Mouse (Mus musculus): ENCODE results near the gene Fmnl3. TPM values are rescaled to one million over a fixed set of nuclear protein-coding genes. Genes with fewer than 3 reads are reported as not detected.

Fmnl3 gene
- polyA plus RNA-seq, 1 experiment from 2014 or later = 14.3 TPM

DNA sequence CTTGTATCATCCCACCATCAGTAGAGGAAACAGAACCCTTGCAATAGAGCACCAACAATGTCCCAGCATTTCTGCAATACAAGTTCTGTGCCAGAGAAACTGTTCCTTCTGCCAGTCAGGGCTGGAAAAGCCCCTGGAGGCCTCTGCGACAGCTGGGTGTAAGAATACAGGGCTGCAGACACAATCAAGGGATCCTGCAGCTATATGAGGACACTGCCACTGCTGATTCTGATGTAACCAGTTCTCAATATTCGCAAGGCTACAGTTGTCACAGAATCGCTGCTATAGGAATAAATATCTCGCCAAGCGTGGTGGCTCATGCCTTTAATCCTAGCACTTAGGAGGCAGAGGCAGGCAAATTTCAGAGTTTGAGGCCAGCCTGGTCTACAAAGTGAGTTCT is 6.0 kb upstream of the Fmnl3 start:
- no peak overlapping the region for H3K27ac ChIP-seq (ENCODE audit: low read depth, low read length)
- no peaks in the 10 kb centered on the region; the same call in 1 of the 2 replicates for H3K9me3 ChIP-seq (ENCODE audit: control insufficient read depth, low read length)
- no peak overlapping the region for H3K9ac ChIP-seq (ENCODE audit: low read length)
- H3K4me2 ChIP-seq (ENCODE audit: low read depth, low read length, severe bottlenecking) = no peak overlapping the region
- H3K27me3 ChIP-seq (ENCODE audit: control insufficient read depth, insufficient read depth, low read length) = no peaks in the 10 kb centered on the region
- no peaks in the 10 kb centered on the region for H3K4me1 ChIP-seq (replicated peaks; ENCODE audit: control insufficient read depth, insufficient read depth, low read length)
- no peaks in the 10 kb centered on the region for H3K36me3 ChIP-seq (ENCODE audit: control insufficient read depth, insufficient read depth, low read length)
- ATAC-seq (replicated peaks; ENCODE audit: low FRiP score) = no peak
- DNase-seq (ENCODE audit: low spot score) = no peak
- 92% methylated on average over 5 of the region's 5 CpGs for WGBS
- no peak overlapping the region for H3K4me3 ChIP-seq (ENCODE audit: low read depth, low read length)

DNA sequence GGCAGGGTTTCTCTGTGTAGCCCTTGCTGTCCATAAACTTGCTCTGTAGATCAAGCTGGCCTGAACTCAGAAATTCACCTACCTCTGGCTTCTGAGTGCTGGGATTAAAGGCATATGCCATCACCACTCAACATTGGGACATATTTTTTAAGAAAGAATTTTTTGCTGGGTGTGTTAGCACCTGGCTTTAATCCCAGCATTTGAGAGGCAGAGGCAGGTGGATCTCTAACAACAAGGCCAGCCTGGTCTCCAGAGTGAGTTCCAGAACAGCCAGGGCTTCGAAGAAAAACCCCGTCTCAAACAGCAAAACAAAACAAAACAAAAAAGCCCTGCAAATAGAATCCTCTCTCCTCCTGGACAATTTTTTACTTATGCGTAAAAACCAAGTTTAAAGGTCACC is 5.3 kb upstream of the Fmnl3 start:
- H3K4me2 ChIP-seq (ENCODE audit: low read depth, low read length, severe bottlenecking) = no peak overlapping the region
- no peaks in the 10 kb centered on the region for H3K27me3 ChIP-seq (ENCODE audit: control insufficient read depth, insufficient read depth, low read length)
- ATAC-seq (replicated peaks; ENCODE audit: low FRiP score) = no peak
- no peak overlapping the region for H3K9ac ChIP-seq (ENCODE audit: low read length)
- H3K36me3 ChIP-seq (ENCODE audit: control insufficient read depth, insufficient read depth, low read length) = no peaks in the 10 kb centered on the region
- no peak for DNase-seq (ENCODE audit: low spot score)
- H3K4me3 ChIP-seq (ENCODE audit: low read depth, low read length) = no peak overlapping the region
- H3K9me3 ChIP-seq (ENCODE audit: control insufficient read depth, low read length) = no peaks in the 10 kb centered on the region; the same call in 1 of the 2 replicates
- no peak overlapping the region for H3K27ac ChIP-seq (ENCODE audit: low read depth, low read length)
- no peaks in the 10 kb centered on the region for H3K4me1 ChIP-seq (replicated peaks; ENCODE audit: control insufficient read depth, insufficient read depth, low read length)
- 93% methylated on average over 3 of the region's 3 CpGs for WGBS

DNA sequence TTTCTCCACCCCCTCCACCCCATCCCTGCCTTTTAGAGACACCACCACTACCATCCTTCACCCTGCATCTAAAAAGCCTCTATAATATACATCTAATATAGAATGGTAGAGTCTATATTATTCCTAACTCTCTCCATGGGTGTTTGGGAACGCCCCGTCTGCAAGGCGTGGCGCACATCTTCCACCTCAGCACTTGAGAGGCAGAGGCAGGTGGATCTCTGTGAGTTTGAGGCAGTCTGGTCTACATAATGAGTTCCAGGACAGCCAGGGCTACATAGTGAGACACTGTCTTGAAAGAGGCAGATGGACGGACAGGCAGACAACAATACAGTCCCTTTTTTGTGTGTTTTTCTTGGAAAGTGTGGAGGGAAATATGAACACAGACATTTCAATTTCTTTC is 4.8 kb upstream of the Fmnl3 start:
- H3K9me3 ChIP-seq (ENCODE audit: control insufficient read depth, low read length) = no peaks in the 10 kb centered on the region; the same call in 1 of the 2 replicates
- DNase-seq (ENCODE audit: low spot score) = no peak
- ATAC-seq (replicated peaks; ENCODE audit: low FRiP score) = no peak
- H3K9ac ChIP-seq (ENCODE audit: low read length) = no peak overlapping the region
- H3K27me3 ChIP-seq (ENCODE audit: control insufficient read depth, insufficient read depth, low read length) = no peaks in the 10 kb centered on the region
- no peak overlapping the region for H3K27ac ChIP-seq (ENCODE audit: low read depth, low read length)
- no peaks in the 10 kb centered on the region for H3K36me3 ChIP-seq (ENCODE audit: control insufficient read depth, insufficient read depth, low read length)
- H3K4me2 ChIP-seq (ENCODE audit: low read depth, low read length, severe bottlenecking) = no peak overlapping the region
- WGBS = 93% methylated on average over 5 of the region's 5 CpGs
- no peaks in the 10 kb centered on the region for H3K4me1 ChIP-seq (replicated peaks; ENCODE audit: control insufficient read depth, insufficient read depth, low read length)
- no peak overlapping the region for H3K4me3 ChIP-seq (ENCODE audit: low read depth, low read length)

DNA sequence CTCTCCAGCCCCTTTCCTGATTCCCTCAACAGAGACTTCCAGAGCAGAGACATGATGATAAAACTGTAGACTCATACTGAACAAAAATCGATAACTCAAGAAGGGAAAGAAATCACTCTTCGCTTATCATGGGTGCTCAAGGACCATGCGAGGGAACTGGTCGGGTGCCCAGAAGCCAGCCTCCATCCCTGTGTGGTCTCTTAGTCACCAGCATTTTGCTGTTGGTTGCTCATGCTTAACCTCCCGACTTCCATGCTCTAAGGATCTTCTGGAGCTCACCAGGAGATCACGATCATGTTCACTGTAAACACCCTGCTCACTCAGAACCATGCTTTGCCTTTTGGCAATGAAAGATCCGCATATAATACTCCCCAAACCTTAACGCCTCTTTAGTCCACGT is 2.5 kb upstream of the Fmnl3 start:
- WGBS = 88% methylated on average over 9 of the region's 9 CpGs
- no peak overlapping the region for H3K4me2 ChIP-seq (ENCODE audit: low read depth, low read length, severe bottlenecking)

DNA sequence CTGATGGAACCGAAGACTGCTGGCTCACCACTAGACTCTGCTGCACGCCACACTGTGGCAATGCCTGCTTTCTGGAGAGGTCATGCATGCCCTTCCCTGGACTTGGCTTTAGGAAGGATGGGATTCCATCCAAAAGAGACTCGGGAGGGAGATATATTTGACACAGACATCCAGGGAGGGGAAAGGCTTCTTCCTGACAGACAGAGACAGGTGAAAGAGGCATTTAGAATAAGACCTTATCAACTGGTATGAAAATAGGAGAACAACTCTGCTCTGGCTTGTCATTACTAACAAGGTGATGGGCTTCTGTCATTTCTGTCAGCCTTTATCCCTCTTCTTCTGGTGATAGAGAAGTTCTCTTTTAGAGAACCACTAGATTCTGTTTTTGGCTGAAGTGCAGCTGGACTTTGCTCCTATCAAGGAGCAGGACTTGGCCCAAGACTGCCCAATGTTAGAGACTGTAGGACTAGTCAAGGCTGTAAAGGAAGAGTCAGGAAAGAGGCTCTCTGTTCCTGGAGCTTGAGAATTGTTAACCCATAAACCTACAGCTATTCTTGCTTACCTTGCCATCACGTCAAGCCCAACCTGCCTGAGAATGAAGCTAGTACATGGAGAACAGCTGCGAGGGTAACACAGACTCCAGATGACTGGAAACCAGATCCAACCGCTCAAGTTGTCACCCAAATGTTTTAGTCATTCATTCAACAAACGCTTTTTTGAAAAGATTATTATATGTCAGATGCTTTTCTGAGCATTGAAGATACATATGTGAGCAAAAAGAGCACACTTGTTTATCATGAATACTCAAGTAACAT is 1.5 kb upstream of the Fmnl3 start:
- ATAC-seq (replicated peaks; ENCODE audit: low FRiP score) (no peak), DNase-seq (ENCODE audit: low spot score) (no peak)
- Histone ChIP-seq H3K9ac (ENCODE audit: low read length) (no peak overlapping the region), H3K36me3 (ENCODE audit: control insufficient read depth, insufficient read depth, low read length) (no peaks in the 10 kb centered on the region), H3K4me2 (ENCODE audit: low read depth, low read length, severe bottlenecking) (no peak overlapping the region), H3K4me3 (ENCODE audit: low read depth, low read length) (no peak overlapping the region), H3K27ac (ENCODE audit: low read depth, low read length) (no peak overlapping the region), H3K27me3 (ENCODE audit: control insufficient read depth, insufficient read depth, low read length) (no peaks in the 10 kb centered on the region), H3K9me3 (ENCODE audit: control insufficient read depth, low read length) (no peaks in the 10 kb centered on the region), H3K4me1 (replicated peaks; ENCODE audit: control insufficient read depth, insufficient read depth, low read length) (no peaks in the 10 kb centered on the region; the same call in 1 of the 2 replicates)
- 88% methylated on average over 7 of the region's 7 CpGs for WGBS

More for the DNA sequence above, 2.5 kb upstream of the Fmnl3 start:
- no peak for DNase-seq (ENCODE audit: low spot score)
- Histone ChIP-seq H3K36me3 (ENCODE audit: control insufficient read depth, insufficient read depth, low read length) (no peaks in the 10 kb centered on the region), H3K27ac (ENCODE audit: low read depth, low read length) (no peak overlapping the region), H3K9ac (ENCODE audit: low read length) (no peak overlapping the region), H3K9me3 (ENCODE audit: control insufficient read depth, low read length) (no peaks in the 10 kb centered on the region), H3K4me3 (ENCODE audit: low read depth, low read length) (no peak overlapping the region), H3K4me1 (replicated peaks; ENCODE audit: control insufficient read depth, insufficient read depth, low read length) (no peaks in the 10 kb centered on the region; the same call in 1 of the 2 replicates), H3K27me3 (ENCODE audit: control insufficient read depth, insufficient read depth, low read length) (no peaks in the 10 kb centered on the region)
- no peak for ATAC-seq (replicated peaks; ENCODE audit: low FRiP score)

DNA sequence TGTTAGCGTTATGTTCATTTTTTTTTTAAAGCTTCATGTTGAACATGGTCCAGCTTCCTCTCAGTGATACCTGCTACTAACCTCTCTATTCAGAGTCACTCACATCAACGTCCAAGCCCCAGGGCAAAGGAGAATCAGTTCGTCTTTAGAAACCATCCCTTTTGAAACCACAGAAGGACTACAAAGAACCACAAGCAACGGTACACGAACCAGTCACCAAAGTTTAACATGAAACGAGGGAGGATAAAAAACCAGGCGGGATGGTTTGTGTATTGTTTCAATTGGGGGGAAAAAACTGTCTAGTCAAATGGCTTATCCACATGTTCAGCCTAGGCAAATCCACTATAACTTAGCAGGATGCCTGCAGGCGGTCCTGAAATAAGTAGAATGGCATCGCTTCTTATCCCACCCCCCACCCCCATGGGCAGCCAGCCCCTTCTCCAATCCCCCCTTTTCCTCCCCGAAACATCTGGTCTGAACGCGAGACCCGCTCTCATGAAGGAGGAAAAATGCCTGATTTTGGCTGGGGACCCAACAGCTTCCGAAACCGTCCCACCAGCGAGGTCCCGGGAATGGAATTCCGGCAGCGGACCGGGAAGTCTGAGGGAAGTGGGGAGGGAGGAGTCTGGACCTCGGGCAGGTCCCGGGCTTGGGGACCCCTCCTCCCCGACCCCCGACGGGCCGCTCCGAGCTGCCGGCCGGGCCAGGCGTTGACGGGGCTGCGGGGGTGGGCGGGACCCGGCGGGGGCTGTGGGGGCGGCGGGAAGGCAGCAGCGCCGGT is 701 bp downstream of the Fmnl3 start:
- no peaks in the 10 kb centered on the region; the same call in 1 of the 2 replicates for H3K4me1 ChIP-seq (replicated peaks; ENCODE audit: control insufficient read depth, insufficient read depth, low read length)
- ATAC-seq (replicated peaks; ENCODE audit: low FRiP score) = peak; percentile 78; the same call in 1 of the 2 replicates
- H3K9me3 ChIP-seq (ENCODE audit: control insufficient read depth, low read length) = no peaks in the 10 kb centered on the region
- H3K4me2 ChIP-seq (ENCODE audit: low read depth, low read length, severe bottlenecking) = peak overlapping the region; percentile 76
- peak overlapping the region; percentile 83 for H3K9ac ChIP-seq (ENCODE audit: low read length)
- H3K36me3 ChIP-seq (ENCODE audit: control insufficient read depth, insufficient read depth, low read length) = no peaks in the 10 kb centered on the region; the same call in 1 of the 2 replicates
- no peak for DNase-seq (ENCODE audit: low spot score)
- no peaks in the 10 kb centered on the region for H3K27me3 ChIP-seq (ENCODE audit: control insufficient read depth, insufficient read depth, low read length)
- H3K27ac ChIP-seq (ENCODE audit: low read depth, low read length) = peak overlapping the region; percentile 68
- 2% methylated on average over 31 of the region's 39 CpGs for WGBS
- H3K4me3 ChIP-seq (ENCODE audit: low read depth, low read length) = peak overlapping the region; percentile 82

DNA sequence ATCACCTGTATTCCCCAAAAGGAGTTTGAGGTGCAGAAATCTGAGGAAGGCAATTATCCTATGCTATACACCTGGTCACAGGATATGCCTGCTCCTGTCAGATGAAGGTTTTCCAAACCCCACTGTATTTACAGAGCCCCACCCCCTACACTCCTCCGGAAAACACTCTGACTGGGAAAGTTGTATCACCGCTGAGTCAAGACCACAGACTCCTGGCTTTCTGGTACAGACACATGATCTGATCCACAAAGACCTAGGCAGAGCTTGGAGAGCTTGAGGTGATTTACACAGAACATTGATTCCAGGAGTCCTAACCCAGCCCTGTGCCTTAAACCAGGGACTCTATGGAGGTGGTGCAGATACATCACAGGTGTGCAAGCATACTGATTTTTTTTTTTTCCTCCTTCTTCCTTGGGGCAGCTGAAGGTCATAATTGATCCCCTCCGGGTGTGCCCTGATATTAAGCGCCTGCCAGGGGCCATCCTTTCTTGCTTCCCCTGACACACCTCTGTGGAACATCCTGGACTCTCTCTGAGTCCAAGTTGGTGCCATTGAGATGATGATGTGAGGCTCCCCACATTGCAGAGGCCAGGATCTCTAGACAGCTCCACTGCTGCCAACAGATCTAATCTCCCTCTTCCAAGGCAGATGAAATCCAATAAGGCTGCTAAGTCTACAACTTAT is 1.6 kb downstream of the Fmnl3 start:
- no peak for DNase-seq (ENCODE audit: low spot score)
- Histone ChIP-seq H3K36me3 (ENCODE audit: control insufficient read depth, insufficient read depth, low read length) (no peaks in the 10 kb centered on the region; the same call in 1 of the 2 replicates), H3K4me2 (ENCODE audit: low read depth, low read length, severe bottlenecking) (peak overlapping the region; percentile 76; the same call in 1 of the 2 replicates), H3K9me3 (ENCODE audit: control insufficient read depth, low read length) (no peaks in the 10 kb centered on the region), H3K27me3 (ENCODE audit: control insufficient read depth, insufficient read depth, low read length) (no peaks in the 10 kb centered on the region), H3K27ac (ENCODE audit: low read depth, low read length) (no peak overlapping the region), H3K9ac (ENCODE audit: low read length) (peak overlapping the region; percentile 83; the same call in 1 of the 2 replicates), H3K4me3 (ENCODE audit: low read depth, low read length) (peak overlapping the region; percentile 82; the same call in 1 of the 2 replicates), H3K4me1 (replicated peaks; ENCODE audit: control insufficient read depth, insufficient read depth, low read length) (no peaks in the 10 kb centered on the region; the same call in 1 of the 2 replicates)
- ATAC-seq (replicated peaks; ENCODE audit: low FRiP score) = no peak
- WGBS = 83% methylated on average over 4 of the region's 4 CpGs

DNA sequence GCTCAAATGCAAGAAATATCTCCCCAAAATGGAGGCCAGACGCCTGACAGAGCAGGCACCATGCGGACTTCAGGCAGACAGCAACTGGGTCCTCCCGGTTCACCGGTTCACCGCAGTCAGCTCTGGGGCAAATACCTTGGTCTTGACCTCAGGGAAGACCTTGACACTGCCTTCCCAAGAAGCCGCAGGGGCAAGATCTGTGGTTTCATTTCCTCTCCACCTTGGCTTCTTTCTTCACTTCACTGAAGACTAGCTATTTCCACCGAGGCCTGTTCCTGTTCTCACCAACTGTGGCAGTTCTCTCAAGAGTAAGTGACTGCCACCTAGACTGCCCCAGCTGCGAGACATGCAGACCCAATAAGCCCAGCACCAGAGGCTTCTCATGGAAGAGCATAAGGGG is 5.4 kb downstream of the Fmnl3 start:
- 78% methylated on average over 8 of the region's 8 CpGs for WGBS
- Histone ChIP-seq H3K27me3 (ENCODE audit: control insufficient read depth, insufficient read depth, low read length) (no peaks in the 10 kb centered on the region), H3K9me3 (ENCODE audit: control insufficient read depth, low read length) (no peaks in the 10 kb centered on the region), H3K36me3 (ENCODE audit: control insufficient read depth, insufficient read depth, low read length) (no peaks in the 10 kb centered on the region; the same call in 1 of the 2 replicates), H3K4me1 (replicated peaks; ENCODE audit: control insufficient read depth, insufficient read depth, low read length) (no peaks in the 10 kb centered on the region; the same call in 1 of the 2 replicates), H3K27ac (ENCODE audit: low read depth, low read length) (no peak overlapping the region), H3K4me2 (ENCODE audit: low read depth, low read length, severe bottlenecking) (no peak overlapping the region), H3K4me3 (ENCODE audit: low read depth, low read length) (no peak overlapping the region), H3K9ac (ENCODE audit: low read length) (no peak overlapping the region)
- DNase-seq (ENCODE audit: low spot score) (no peak), ATAC-seq (replicated peaks; ENCODE audit: low FRiP score) (no peak)
